Mouse (Mus musculus): Measurements from ENCODE around the gene Ror2. TPM values are rescaled to one million over a fixed set of nuclear protein-coding genes. Genes with fewer than 3 reads are reported as not detected.

Gene Ror2
- polyA plus RNA-seq, 1 experiment from 2014 or later: 6.9 TPM

GRCm38 (mm10) chr13:53196690-53197089 is 89.2 kb downstream of the Ror2 start:
- Histone ChIP-seq H3K27ac (replicated peaks) (no peak overlapping the region), H3K4me2 (replicated peaks; ENCODE audit: low read depth) (no peak overlapping the region), H3K36me3 (ENCODE audit: control insufficient read depth, insufficient read depth, low read length) (no peaks in the 10 kb centered on the region), H3K4me3 (ENCODE audit: low read depth, low read length) (no peak overlapping the region), H3K9ac (ENCODE audit: low read length) (no peak overlapping the region), H3K9me3 (ENCODE audit: control insufficient read depth, low read length) (no peaks in the 10 kb centered on the region), H3K4me1 (replicated peaks; ENCODE audit: control insufficient read depth, insufficient read depth) (peaks cover under 1% of the 10 kb centered on the region), H3K27me3 (ENCODE audit: control insufficient read depth, insufficient read depth, low read length) (no peaks in the 10 kb centered on the region)
- WGBS: 34% methylated on average over 5 of the region's 7 CpGs
- no peak for TF ChIP-seq CTCF (IDR thresholded peaks at IDR 0.05; ENCODE audit: low read depth)
- no peak for TF ChIP-seq EP300 (optimal IDR thresholded peaks at IDR 0.05)
- no peak for DNase-seq (ENCODE audit: low spot score)
- no peak for ATAC-seq (ENCODE audit: low FRiP score, low TSS enrichment)

DNA sequence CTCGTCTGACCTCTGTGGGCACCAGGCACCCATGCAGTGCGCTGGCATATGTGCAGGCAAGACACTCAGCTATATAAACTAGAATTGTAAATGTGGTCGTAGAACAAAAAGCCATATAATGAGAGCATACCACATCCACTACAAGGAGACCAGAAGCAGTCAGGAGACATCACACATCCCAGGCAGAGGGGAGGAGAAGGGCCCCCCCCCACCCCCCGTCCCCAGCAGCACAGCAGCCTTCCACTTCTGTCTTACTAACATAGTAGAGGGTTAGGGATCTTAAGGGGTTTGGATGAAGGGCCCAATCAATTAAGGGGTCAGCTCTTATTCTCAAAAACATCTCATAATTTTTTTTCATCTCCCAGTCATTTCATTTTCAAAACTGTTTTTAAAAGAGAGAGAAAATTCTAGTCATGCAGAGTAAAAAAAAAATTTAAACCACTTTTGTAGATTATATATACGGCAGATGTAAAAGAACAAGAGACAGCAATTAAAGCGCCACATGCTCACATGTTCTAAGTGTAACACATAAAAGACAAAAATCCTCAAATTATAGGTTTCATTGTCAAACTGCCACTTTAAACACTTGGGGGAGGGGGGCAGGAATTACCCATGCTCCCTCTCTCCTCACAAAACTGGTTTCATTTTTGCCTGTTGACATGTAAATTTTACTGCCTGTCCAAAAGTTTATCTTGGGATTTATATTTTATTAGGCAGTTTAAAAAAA is 89.8 kb downstream of the Ror2 start:
- Histone ChIP-seq H3K4me3 (ENCODE audit: low read depth, low read length) (no peak overlapping the region), H3K4me2 (replicated peaks; ENCODE audit: low read depth) (no peak overlapping the region), H3K27me3 (ENCODE audit: control insufficient read depth, insufficient read depth, low read length) (no peaks in the 10 kb centered on the region), H3K4me1 (replicated peaks; ENCODE audit: control insufficient read depth, insufficient read depth) (no peaks in the 10 kb centered on the region; the same call in 1 of the 2 replicates), H3K9ac (ENCODE audit: low read length) (no peak overlapping the region), H3K27ac (replicated peaks) (no peak overlapping the region), H3K9me3 (ENCODE audit: control insufficient read depth, low read length) (no peaks in the 10 kb centered on the region), H3K36me3 (ENCODE audit: control insufficient read depth, insufficient read depth, low read length) (no peaks in the 10 kb centered on the region)
- no peak for ATAC-seq (ENCODE audit: low FRiP score, low TSS enrichment)
- TF ChIP-seq EP300 (optimal IDR thresholded peaks at IDR 0.05) (no peak), CTCF (IDR thresholded peaks at IDR 0.05; ENCODE audit: low read depth) (no peak)
- WGBS: 79% methylated on average over 6 of the region's 6 CpGs
- no peak for DNase-seq (ENCODE audit: low spot score)

DNA sequence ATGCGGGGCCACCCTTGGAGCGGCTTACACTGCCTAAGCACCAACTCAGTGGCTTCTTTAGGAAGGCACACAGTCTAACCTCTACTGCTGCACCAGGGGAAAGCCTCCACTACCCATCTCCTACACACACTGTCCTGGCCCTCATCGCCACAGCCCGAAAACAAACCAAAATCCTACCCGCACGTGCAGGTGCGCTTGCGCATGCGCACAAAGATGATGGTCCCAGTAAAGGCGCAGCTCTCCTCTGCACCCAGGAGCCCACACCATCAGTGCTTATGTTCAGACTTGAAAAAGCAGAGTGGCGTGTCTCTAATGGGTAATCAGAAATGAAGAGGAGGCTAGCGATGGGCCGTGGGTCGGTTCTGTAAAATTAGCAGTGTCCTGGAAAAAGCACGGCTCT is 91.6 kb downstream of the Ror2 start:
- Histone ChIP-seq H3K9ac (ENCODE audit: low read length) (no peak overlapping the region), H3K27ac (replicated peaks) (no peak overlapping the region), H3K36me3 (ENCODE audit: control insufficient read depth, insufficient read depth, low read length) (no peaks in the 10 kb centered on the region), H3K4me1 (replicated peaks; ENCODE audit: control insufficient read depth, insufficient read depth) (no peaks in the 10 kb centered on the region; the same call in 1 of the 2 replicates), H3K4me3 (ENCODE audit: low read depth, low read length) (no peak overlapping the region), H3K4me2 (replicated peaks; ENCODE audit: low read depth) (no peak overlapping the region), H3K27me3 (ENCODE audit: control insufficient read depth, insufficient read depth, low read length) (no peaks in the 10 kb centered on the region), H3K9me3 (ENCODE audit: control insufficient read depth, low read length) (no peaks in the 10 kb centered on the region)
- WGBS: 89% methylated on average over 15 of the region's 15 CpGs
- ATAC-seq (ENCODE audit: low FRiP score, low TSS enrichment) (no peak), DNase-seq (ENCODE audit: low spot score) (no peak)
- no peak for TF ChIP-seq CTCF (IDR thresholded peaks at IDR 0.05; ENCODE audit: low read depth)
- TF ChIP-seq EP300 (optimal IDR thresholded peaks at IDR 0.05): no peak

DNA sequence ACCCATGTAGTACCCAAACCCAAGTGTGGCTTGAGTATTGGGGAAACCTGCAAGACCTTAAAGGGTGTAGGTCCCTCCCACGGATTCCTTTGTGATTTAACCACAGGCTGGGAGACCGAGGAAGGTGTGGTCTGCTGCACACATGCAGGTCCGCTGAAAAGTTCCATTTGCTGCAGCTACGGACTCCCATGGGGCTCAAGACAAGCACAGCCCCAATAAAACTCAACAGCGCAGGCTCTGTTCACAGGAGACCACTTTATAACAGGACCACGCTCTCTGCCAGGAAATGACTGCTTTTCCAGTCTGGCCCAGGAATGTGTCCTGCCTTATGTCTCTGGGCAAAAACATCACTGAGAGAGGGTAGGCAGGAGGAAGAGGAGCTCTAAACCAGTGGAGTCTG is 92.2 kb downstream of the Ror2 start:
- Histone ChIP-seq H3K4me1 (replicated peaks; ENCODE audit: control insufficient read depth, insufficient read depth) (no peaks in the 10 kb centered on the region; the same call in 1 of the 2 replicates), H3K4me2 (replicated peaks; ENCODE audit: low read depth) (no peak overlapping the region), H3K9me3 (ENCODE audit: control insufficient read depth, low read length) (no peaks in the 10 kb centered on the region), H3K36me3 (ENCODE audit: control insufficient read depth, insufficient read depth, low read length) (no peaks in the 10 kb centered on the region), H3K27ac (replicated peaks) (peak overlapping the region; percentile 35; the same call in 1 of the 2 replicates), H3K9ac (ENCODE audit: low read length) (no peak overlapping the region), H3K27me3 (ENCODE audit: control insufficient read depth, insufficient read depth, low read length) (no peaks in the 10 kb centered on the region), H3K4me3 (ENCODE audit: low read depth, low read length) (no peak overlapping the region)
- 26% methylated on average over 6 of the region's 6 CpGs for WGBS
- DNase-seq (ENCODE audit: low spot score) (no peak), ATAC-seq (ENCODE audit: low FRiP score, low TSS enrichment) (no peak)
- TF ChIP-seq EP300 (optimal IDR thresholded peaks at IDR 0.05): no peak
- no peak for TF ChIP-seq CTCF (IDR thresholded peaks at IDR 0.05; ENCODE audit: low read depth)

GRCm38 (mm10) chr13:53192286-53192685 is 93.6 kb downstream of the Ror2 start:
- Histone ChIP-seq H3K9ac (ENCODE audit: low read length) (no peak overlapping the region), H3K27ac (replicated peaks) (no peak overlapping the region), H3K4me3 (ENCODE audit: low read depth, low read length) (no peak overlapping the region), H3K4me1 (replicated peaks; ENCODE audit: control insufficient read depth, insufficient read depth) (peaks cover 4% of the 10 kb centered on the region), H3K36me3 (ENCODE audit: control insufficient read depth, insufficient read depth, low read length) (no peaks in the 10 kb centered on the region), H3K4me2 (replicated peaks; ENCODE audit: low read depth) (no peak overlapping the region), H3K9me3 (ENCODE audit: control insufficient read depth, low read length) (no peaks in the 10 kb centered on the region), H3K27me3 (ENCODE audit: control insufficient read depth, insufficient read depth, low read length) (no peaks in the 10 kb centered on the region)
- TF ChIP-seq CTCF (IDR thresholded peaks at IDR 0.05; ENCODE audit: low read depth) (no peak), EP300 (optimal IDR thresholded peaks at IDR 0.05) (no peak)
- WGBS: 84% methylated on average over 6 of the region's 6 CpGs
- DNase-seq (ENCODE audit: low spot score): no peak
- no peak for ATAC-seq (ENCODE audit: low FRiP score, low TSS enrichment)

DNA sequence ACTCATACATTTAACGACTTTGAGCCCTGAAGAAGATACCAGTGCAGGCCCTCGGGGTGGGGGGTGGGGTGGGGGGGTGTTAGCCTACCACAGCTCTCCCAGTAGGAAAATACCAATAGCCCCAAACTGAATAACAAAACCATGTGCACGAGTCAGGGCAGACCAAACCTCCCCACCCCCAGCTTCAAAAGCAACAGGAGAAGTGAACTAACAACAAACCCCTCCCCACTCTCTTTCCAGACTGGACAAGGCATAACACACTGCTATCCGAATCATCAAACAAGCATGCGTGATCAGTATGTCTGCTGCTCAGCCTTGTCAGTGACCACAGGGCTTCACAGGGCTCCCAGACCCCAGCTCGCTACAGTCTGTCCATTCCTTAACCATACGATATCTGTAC is 94.3 kb downstream of the Ror2 start:
- TF ChIP-seq CTCF (IDR thresholded peaks at IDR 0.05; ENCODE audit: low read depth) (no peak), EP300 (optimal IDR thresholded peaks at IDR 0.05) (no peak)
- Histone ChIP-seq H3K9ac (ENCODE audit: low read length) (no peak overlapping the region), H3K27me3 (ENCODE audit: control insufficient read depth, insufficient read depth, low read length) (no peaks in the 10 kb centered on the region), H3K4me2 (replicated peaks; ENCODE audit: low read depth) (no peak overlapping the region), H3K4me1 (replicated peaks; ENCODE audit: control insufficient read depth, insufficient read depth) (peaks cover 4% of the 10 kb centered on the region; the same call in 1 of the 2 replicates), H3K36me3 (ENCODE audit: control insufficient read depth, insufficient read depth, low read length) (no peaks in the 10 kb centered on the region), H3K27ac (replicated peaks) (no peak overlapping the region), H3K4me3 (ENCODE audit: low read depth, low read length) (no peak overlapping the region), H3K9me3 (ENCODE audit: control insufficient read depth, low read length) (no peaks in the 10 kb centered on the region)
- 63% methylated on average over 7 of the region's 7 CpGs for WGBS
- no peak for DNase-seq (ENCODE audit: low spot score)
- no peak for ATAC-seq (ENCODE audit: low FRiP score, low TSS enrichment)
